Mouse (Mus musculus) forebrain, embryonic 16.5 days (tissue): Measurements from ENCODE around the gene Mgrn1. TPM values are rescaled to one million over a fixed set of nuclear protein-coding genes. Genes with fewer than 3 reads are reported as not detected.

Experiments
- ATAC-seq: fragments of 200-750 bp; cut with Nextera tagmentation; 2 replicates; pipeline ENCODE4 v1.8.0; 2017; ENCODE audit warnings: mild to moderate bottlenecking, moderate library complexity
- H3K27ac ChIP-seq: fragments of 300-500 bp; sonication (generic); 2 replicates; pipeline ENCODE4 v1.5.1; 2014; ENCODE audit warnings: low read length, control low read depth
- H3K27me3 ChIP-seq: fragments of 300-500 bp; sonication (generic); replicated peaks from 2 replicates; pipeline ENCODE4 v1.6.1; 2014; ENCODE audit warnings: low read length; ENCODE audit not compliant: control insufficient read depth, insufficient read depth
- H3K36me3 ChIP-seq: fragments of 300-500 bp; sonication (generic); 2 replicates; pipeline ENCODE4 v1.6.1; 2014; ENCODE audit not compliant: control insufficient read depth, insufficient read depth
- H3K4me1 ChIP-seq: fragments of 300-500 bp; sonication (generic); replicated peaks from 2 replicates; pipeline ENCODE4 v1.6.1; 2014; ENCODE audit warnings: low read length; ENCODE audit not compliant: control insufficient read depth, insufficient read depth
- H3K4me2 ChIP-seq: fragments of 300-500 bp; sonication (generic); 2 replicates; pipeline ENCODE4 v1.6.1; 2014; ENCODE audit warnings: mild to moderate bottlenecking, low read length, control low read depth
- H3K4me3 ChIP-seq: fragments of 300-500 bp; sonication (generic); replicated peaks from 2 replicates; pipeline ENCODE4 v1.5.1; 2014; ENCODE audit warnings: mild to moderate bottlenecking, low read length, control low read depth
- H3K9ac ChIP-seq: fragments of 300-500 bp; sonication (generic); replicated peaks from 2 replicates; pipeline ENCODE4 v1.6.1; 2014; ENCODE audit warnings: low read depth, low read length, control low read depth
- H3K9me3 ChIP-seq: fragments of 300-500 bp; sonication (generic); 2 replicates; pipeline ENCODE4 v1.6.1; 2016; ENCODE audit warnings: low read length; ENCODE audit not compliant: control insufficient read depth
- WGBS: fragments of 180-500 bp; shearing (Covaris S2); extraction: QIAGEN DNeasy Blood & Tissue Kit; methylation state at CpG from one replicate; pipeline ENCODE4 v1.1.7; 2014; 5-methylcytosine and 5-hydroxymethylcytosine counted together
- polyA plus RNA-seq: library from polyadenylated mRNA; unstranded; fragments of >200 nt; fragmentation: Nextera tagmentation; extraction: Ambion mirVana; gene quantifications from 2 replicates; pipeline ENCODE4 v1.2.1, GENCODE M21; 2015

Gene Mgrn1
- polyA plus RNA-seq, 1 experiment from 2014 or later = 108 TPM

GRCm38 (mm10) chr16:4890201-4890709, 4.2 kb downstream of the Mgrn1 start:
- Histone ChIP-seq H3K36me3 (no peaks in the 10 kb centered on the region), H3K9me3 (no peaks in the 10 kb centered on the region), H3K4me1 (peaks cover 21% of the 10 kb centered on the region), H3K27me3 (no peaks in the 10 kb centered on the region), H3K4me3 (no peak overlapping the region), H3K9ac (no peak overlapping the region), H3K4me2 (no peak overlapping the region), H3K27ac (no peak overlapping the region)
- 76% methylated on average over 4 of the region's 4 CpGs for WGBS
- ATAC-seq = no peak

- ATAC-seq = no peak
- Histone ChIP-seq H3K4me3 (no peak overlapping the region), H3K9me3 (no peaks in the 10 kb centered on the region), H3K4me1 (peaks cover 14% of the 10 kb centered on the region), H3K27me3 (no peaks in the 10 kb centered on the region), H3K4me2 (no peak overlapping the region), H3K36me3 (no peaks in the 10 kb centered on the region), H3K27ac (no peak overlapping the region), H3K9ac (no peak overlapping the region)
- WGBS = 77% methylated on average over 6 of the region's 6 CpGs
These were observed 6.1 kb downstream of the Mgrn1 start for GRCm38 (mm10) chr16:4892171-4892570.

- Histone ChIP-seq H3K9me3 (no peaks in the 10 kb centered on the region), H3K9ac (no peak overlapping the region), H3K4me2 (no peak overlapping the region), H3K36me3 (no peaks in the 10 kb centered on the region), H3K4me3 (no peak overlapping the region), H3K4me1 (0 out of 2 replicates have a peak, but pooled peaks cover 2% of the 10 kb centered on the region), H3K27ac (no peak overlapping the region), H3K27me3 (no peaks in the 10 kb centered on the region)
- no peak for ATAC-seq
- WGBS = 90% methylated on average over 7 of the region's 7 CpGs
These were observed 8.3 kb downstream of the Mgrn1 start for GRCm38 (mm10) chr16:4894201-4894908.

- Histone ChIP-seq H3K27ac (no peak overlapping the region), H3K4me3 (no peak overlapping the region), H3K9me3 (no peaks in the 10 kb centered on the region), H3K9ac (no peak overlapping the region), H3K4me2 (no peak overlapping the region), H3K4me1 (no peaks in the 10 kb centered on the region), H3K36me3 (no peaks in the 10 kb centered on the region), H3K27me3 (no peaks in the 10 kb centered on the region)
- WGBS = 75% methylated on average over 5 of the region's 5 CpGs
- no peak for ATAC-seq
These were observed 10.4 kb downstream of the Mgrn1 start for GRCm38 (mm10) chr16:4896249-4897027.

GRCm38 (mm10) chr16:4897146-4897730, 11.2 kb downstream of the Mgrn1 start:
- H3K4me3 ChIP-seq = no peak overlapping the region
- H3K36me3 ChIP-seq = no peaks in the 10 kb centered on the region
- WGBS = 53% methylated on average over 7 of the region's 7 CpGs
- no peaks in the 10 kb centered on the region for H3K27me3 ChIP-seq
- no peak overlapping the region for H3K27ac ChIP-seq
- H3K9me3 ChIP-seq = no peaks in the 10 kb centered on the region
- no peak overlapping the region for H3K4me2 ChIP-seq
- no peak overlapping the region for H3K9ac ChIP-seq
- H3K4me1 ChIP-seq = no peaks in the 10 kb centered on the region
- no peak for ATAC-seq

GRCm38 (mm10) chr16:4898881-4899280, 12.8 kb downstream of the Mgrn1 start:
- no peak overlapping the region for H3K9ac ChIP-seq
- ATAC-seq = no peak
- H3K27ac ChIP-seq = no peak overlapping the region
- H3K4me2 ChIP-seq = no peak overlapping the region
- H3K36me3 ChIP-seq = no peaks in the 10 kb centered on the region
- no peaks in the 10 kb centered on the region for H3K9me3 ChIP-seq
- H3K4me3 ChIP-seq = no peak overlapping the region
- 84% methylated on average over 6 of the region's 6 CpGs for WGBS
- no peaks in the 10 kb centered on the region for H3K27me3 ChIP-seq
- no peaks in the 10 kb centered on the region for H3K4me1 ChIP-seq

GRCm38 (mm10) chr16:4899711-4900110, 13.7 kb downstream of the Mgrn1 start:
- no peak overlapping the region for H3K4me2 ChIP-seq
- no peaks in the 10 kb centered on the region for H3K36me3 ChIP-seq
- 68% methylated on average over 2 of the region's 2 CpGs for WGBS
- H3K27ac ChIP-seq = no peak overlapping the region
- H3K9me3 ChIP-seq = no peaks in the 10 kb centered on the region
- H3K27me3 ChIP-seq = no peaks in the 10 kb centered on the region
- no peak overlapping the region for H3K9ac ChIP-seq
- ATAC-seq = no peak
- no peak overlapping the region for H3K4me3 ChIP-seq
- no peaks in the 10 kb centered on the region for H3K4me1 ChIP-seq

GRCm38 (mm10) chr16:4901167-4901566, 15.1 kb downstream of the Mgrn1 start:
- 62% methylated on average over 7 of the region's 7 CpGs for WGBS
- Histone ChIP-seq H3K4me2 (no peak overlapping the region), H3K36me3 (no peaks in the 10 kb centered on the region), H3K4me3 (no peak overlapping the region), H3K27ac (no peak overlapping the region), H3K9me3 (no peaks in the 10 kb centered on the region), H3K9ac (no peak overlapping the region), H3K27me3 (no peaks in the 10 kb centered on the region), H3K4me1 (no peaks in the 10 kb centered on the region)
- no peak for ATAC-seq

- Histone ChIP-seq H3K9me3 (no peaks in the 10 kb centered on the region), H3K27ac (no peak overlapping the region), H3K4me2 (no peak overlapping the region), H3K4me1 (no peaks in the 10 kb centered on the region), H3K36me3 (no peaks in the 10 kb centered on the region), H3K4me3 (no peak overlapping the region), H3K9ac (no peak overlapping the region), H3K27me3 (no peaks in the 10 kb centered on the region)
- no peak for ATAC-seq
- WGBS = 78% methylated on average over 2 of the region's 2 CpGs
These were observed 16.3 kb downstream of the Mgrn1 start for GRCm38 (mm10) chr16:4902390-4902789.
